Mouse (Mus musculus) heart, embryonic 12.5 days (tissue): Measurements from ENCODE around the gene Mtx2. TPM values are rescaled to one million over a fixed set of nuclear protein-coding genes. Genes with fewer than 3 reads are reported as not detected.

Experiments used
- ATAC-seq: fragments of 200-750 bp; cut with Nextera tagmentation; 2 replicates; pipeline ENCODE4 v1.8.0; 2017; ENCODE audit warnings: moderate TSS enrichment, moderate library complexity; ENCODE audit not compliant: insufficient number of reproducible peaks, low FRiP score
- H3K27ac ChIP-seq: fragments of 300-500 bp; sonication (generic); 2 replicates; pipeline ENCODE4 v1.5.1; 2016; ENCODE audit warnings: mild to moderate bottlenecking, moderate library complexity; ENCODE audit not compliant: poor library complexity, severe bottlenecking
- H3K27me3 ChIP-seq: fragments of 300-500 bp; sonication (generic); replicated peaks from 2 replicates; pipeline ENCODE4 v1.6.1; 2016; ENCODE audit warnings: mild to moderate bottlenecking, moderate library complexity
- H3K36me3 ChIP-seq: fragments of 300-500 bp; sonication (generic); 2 replicates; pipeline ENCODE4 v1.6.1; 2016; ENCODE audit warnings: mild to moderate bottlenecking, moderate library complexity
- H3K4me1 ChIP-seq: fragments of 300-500 bp; sonication (generic); replicated peaks from 2 replicates; pipeline ENCODE4 v1.6.1; 2016; ENCODE audit warnings: mild to moderate bottlenecking
- H3K4me2 ChIP-seq: fragments of 300-500 bp; sonication (generic); 2 replicates; pipeline ENCODE4 v1.6.1; 2016; ENCODE audit warnings: mild to moderate bottlenecking, moderate library complexity
- H3K4me3 ChIP-seq: fragments of 300-500 bp; sonication (generic); 2 replicates; pipeline ENCODE4 v1.5.1; 2016; ENCODE audit warnings: mild to moderate bottlenecking
- H3K9ac ChIP-seq: fragments of 300-500 bp; sonication (generic); 2 replicates; pipeline ENCODE4 v1.6.1; 2016; ENCODE audit warnings: mild to moderate bottlenecking, moderate library complexity
- H3K9me3 ChIP-seq: fragments of 300-500 bp; sonication (generic); replicated peaks from 2 replicates; pipeline ENCODE4 v1.6.1; 2016; ENCODE audit warnings: mild to moderate bottlenecking, moderate library complexity
- WGBS: fragments of 180-500 bp; shearing (Covaris S2); methylation state at CpG from one replicate; pipeline ENCODE4 v1.1.7; 2016; 5-methylcytosine and 5-hydroxymethylcytosine counted together
- polyA plus RNA-seq: library from polyadenylated mRNA; unstranded; fragments of >200 nt; fragmentation: Nextera tagmentation; extraction: Ambion mirVana; gene quantifications from 2 replicates; pipeline ENCODE4 v1.2.1, GENCODE M21; 2016

Mtx2 gene
- 154 and 168 TPM in 2 replicates for polyA plus RNA-seq

DNA sequence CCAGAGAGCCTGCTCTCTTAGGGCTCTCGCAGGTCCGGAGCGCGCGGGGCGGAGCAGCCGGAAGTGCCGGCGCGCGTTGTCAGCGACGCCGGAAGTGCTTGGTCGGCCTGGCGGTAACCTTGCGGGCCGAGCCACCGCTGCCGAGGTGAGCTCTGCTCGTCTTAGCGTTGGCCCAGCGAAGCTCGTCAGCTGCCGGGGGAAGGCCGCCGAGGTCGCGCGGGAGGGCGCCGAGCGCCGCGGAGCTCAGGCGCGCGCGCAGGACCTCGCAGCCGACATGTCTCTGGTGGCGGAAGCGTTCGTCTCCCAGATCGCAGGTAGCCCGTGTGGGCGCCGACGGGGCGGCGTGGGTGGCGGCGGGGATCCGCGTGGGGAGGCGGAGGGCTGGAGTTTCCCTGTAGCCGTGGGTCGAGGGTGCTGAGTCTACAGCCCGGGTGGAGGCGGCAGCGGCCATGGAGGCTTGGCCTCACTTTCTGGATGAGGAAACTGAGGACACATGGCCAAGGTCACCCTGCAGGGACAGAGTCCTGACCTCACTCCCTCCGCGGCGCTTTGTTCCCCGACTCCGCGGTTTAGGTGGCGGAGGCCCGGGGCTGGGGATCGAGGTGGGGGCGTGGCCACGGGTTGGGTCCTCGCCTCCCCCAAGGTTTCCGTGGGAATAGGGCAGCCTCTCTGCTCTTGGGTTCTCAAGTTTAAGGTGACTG is at the start of gene Mtx2:
Mtx2 (plus strand) TSS at position 74 of the 701 bp plus-strand sequence.
- peaks cover 9% of the 10 kb centered on the region for H3K27me3 ChIP-seq
- WGBS = under 1% methylated on average over 74 of the region's 74 CpGs
- H3K4me3 ChIP-seq = peak within 1 kb of the TSS; percentile 78
- H3K4me2 ChIP-seq = peak within 1 kb of the TSS; percentile 75
- H3K4me1 ChIP-seq = 0 out of 2 replicates have a peak, but pooled peaks cover 3% of the 10 kb centered on the region
- no peaks in the 10 kb centered on the region for H3K36me3 ChIP-seq
- peak within 1 kb of the TSS; percentile 95 for H3K27ac ChIP-seq
- ATAC-seq = peak; percentile 91
- peak within 1 kb of the TSS; percentile 94 for H3K9ac ChIP-seq
- no peaks in the 10 kb centered on the region for H3K9me3 ChIP-seq

DNA sequence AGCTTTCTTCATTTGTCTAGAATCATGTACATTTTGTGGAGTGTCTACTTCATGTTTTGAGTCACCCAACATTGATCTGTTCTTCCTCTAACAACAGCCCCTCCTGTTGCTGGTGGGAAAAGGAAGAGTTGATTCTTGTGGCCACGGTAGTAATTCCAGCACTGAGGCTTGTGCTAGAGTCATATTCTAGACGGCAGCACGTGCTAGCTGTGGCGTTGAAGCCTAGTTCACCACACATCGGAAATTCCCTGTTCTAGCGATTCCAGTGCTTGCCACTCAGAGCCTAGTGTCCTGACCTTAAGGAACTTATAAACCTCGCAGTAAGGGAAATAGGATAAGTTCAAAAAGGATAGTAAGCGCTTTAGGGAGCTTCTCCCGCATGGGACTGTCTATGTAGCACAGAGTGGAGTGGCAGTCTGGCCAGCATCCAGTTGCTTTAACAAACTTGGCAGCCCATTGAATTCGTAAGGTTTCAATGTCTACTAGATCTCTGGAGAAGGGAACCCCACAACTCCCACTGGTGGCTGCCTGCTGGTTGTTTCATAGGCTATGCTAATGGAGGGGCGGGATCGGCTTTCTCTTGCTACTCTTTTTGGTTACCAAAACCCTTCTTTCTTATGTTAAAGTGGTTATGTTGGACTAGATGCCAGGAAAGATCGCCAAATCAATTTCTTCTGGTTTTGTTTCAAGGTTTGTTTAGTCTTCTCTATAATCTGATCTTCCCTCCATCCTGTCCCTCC is 47.9 kb upstream of the Mtx2 start:
- no peak for ATAC-seq
- 69% methylated on average over 13 of the region's 13 CpGs for WGBS
- Histone ChIP-seq H3K4me2 (no peak overlapping the region), H3K9ac (no peak overlapping the region), H3K4me1 (no peaks in the 10 kb centered on the region), H3K27me3 (peaks cover 3% of the 10 kb centered on the region; the same call in 1 of the 2 replicates), H3K4me3 (no peak overlapping the region), H3K36me3 (no peaks in the 10 kb centered on the region), H3K9me3 (no peaks in the 10 kb centered on the region; the same call in 1 of the 2 replicates), H3K27ac (no peak overlapping the region)

DNA sequence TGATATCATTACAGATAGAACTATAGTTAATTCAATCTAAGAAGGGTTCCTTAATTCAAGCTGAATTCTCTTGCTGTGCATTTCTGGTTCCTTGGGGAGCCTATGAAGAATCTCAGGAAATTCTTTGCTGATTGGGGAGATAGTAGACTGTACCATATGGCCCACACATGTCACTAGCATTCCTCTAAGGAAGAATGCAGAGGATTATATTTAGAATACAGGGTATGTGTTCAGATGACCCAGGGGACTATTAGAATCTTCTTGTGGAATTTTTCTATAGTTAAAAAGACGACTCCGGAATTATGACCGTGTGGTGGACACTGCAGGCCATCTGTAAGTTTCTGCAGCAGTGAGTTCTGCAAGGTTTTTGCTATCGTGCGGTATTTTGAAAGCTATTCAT is 44.2 kb upstream of the Mtx2 start:
- H3K4me2 ChIP-seq = no peak overlapping the region
- WGBS = 71% methylated on average over 5 of the region's 5 CpGs
- no peaks in the 10 kb centered on the region for H3K9me3 ChIP-seq
- H3K9ac ChIP-seq = no peak overlapping the region
- no peak overlapping the region for H3K4me3 ChIP-seq
- peaks cover 3% of the 10 kb centered on the region; the same call in 1 of the 2 replicates for H3K27me3 ChIP-seq
- H3K27ac ChIP-seq = no peak overlapping the region
- no peak for ATAC-seq
- no peaks in the 10 kb centered on the region for H3K4me1 ChIP-seq
- no peaks in the 10 kb centered on the region for H3K36me3 ChIP-seq

DNA sequence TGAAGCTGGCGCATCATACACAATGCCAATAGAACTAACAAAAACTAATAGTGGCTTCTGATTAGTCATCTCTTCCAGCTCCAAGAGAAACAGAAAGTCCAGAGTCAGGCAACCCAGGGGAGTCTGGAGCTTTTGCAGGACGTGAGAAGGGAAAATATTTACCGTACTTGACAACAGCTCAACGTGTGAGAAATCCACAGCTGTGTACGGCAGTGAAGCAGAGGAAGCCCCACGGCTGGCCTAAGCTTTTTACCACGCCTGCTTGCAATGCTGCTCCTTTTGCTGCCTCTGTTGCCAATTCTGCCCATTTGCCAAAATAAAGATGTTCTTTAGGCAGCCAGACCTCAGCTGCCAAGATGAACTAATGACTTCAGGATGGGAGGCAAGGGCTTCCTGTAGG is 30.1 kb upstream of the Mtx2 start:
- Histone ChIP-seq H3K27me3 (no peaks in the 10 kb centered on the region; the same call in 1 of the 2 replicates), H3K36me3 (no peaks in the 10 kb centered on the region), H3K4me2 (no peak overlapping the region), H3K4me1 (0 out of 2 replicates have a peak, but pooled peaks cover 2% of the 10 kb centered on the region), H3K9ac (no peak overlapping the region), H3K4me3 (no peak overlapping the region), H3K27ac (no peak overlapping the region), H3K9me3 (no peaks in the 10 kb centered on the region)
- 46% methylated on average over 7 of the region's 7 CpGs for WGBS
- no peak for ATAC-seq

DNA sequence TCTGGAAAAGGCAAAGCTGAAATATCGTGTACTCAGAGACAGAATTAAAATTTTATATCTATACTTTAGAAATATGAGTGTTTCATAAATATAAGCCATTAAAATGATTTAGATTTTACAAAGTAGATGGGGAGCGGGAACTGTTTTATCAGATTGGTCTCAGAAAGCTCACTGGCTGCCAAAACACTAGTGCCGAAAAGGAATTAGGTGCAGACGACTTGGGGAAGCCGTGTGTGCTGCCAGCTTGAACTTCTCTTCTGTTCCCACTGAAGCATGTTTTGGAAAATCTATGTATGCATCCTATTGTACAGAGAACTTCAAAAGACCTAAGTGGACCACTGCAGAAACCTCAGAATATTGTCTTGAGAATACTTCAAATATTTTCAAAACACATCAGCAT is 17.2 kb upstream of the Mtx2 start:
- H3K4me3 ChIP-seq = no peak overlapping the region
- no peak overlapping the region for H3K4me2 ChIP-seq
- WGBS = 69% methylated on average over 5 of the region's 5 CpGs
- no peak overlapping the region for H3K27ac ChIP-seq
- H3K9ac ChIP-seq = no peak overlapping the region
- peaks cover 7% of the 10 kb centered on the region for H3K27me3 ChIP-seq
- no peaks in the 10 kb centered on the region for H3K36me3 ChIP-seq
- no peak for ATAC-seq
- H3K9me3 ChIP-seq = no peaks in the 10 kb centered on the region
- H3K4me1 ChIP-seq = no peaks in the 10 kb centered on the region

DNA sequence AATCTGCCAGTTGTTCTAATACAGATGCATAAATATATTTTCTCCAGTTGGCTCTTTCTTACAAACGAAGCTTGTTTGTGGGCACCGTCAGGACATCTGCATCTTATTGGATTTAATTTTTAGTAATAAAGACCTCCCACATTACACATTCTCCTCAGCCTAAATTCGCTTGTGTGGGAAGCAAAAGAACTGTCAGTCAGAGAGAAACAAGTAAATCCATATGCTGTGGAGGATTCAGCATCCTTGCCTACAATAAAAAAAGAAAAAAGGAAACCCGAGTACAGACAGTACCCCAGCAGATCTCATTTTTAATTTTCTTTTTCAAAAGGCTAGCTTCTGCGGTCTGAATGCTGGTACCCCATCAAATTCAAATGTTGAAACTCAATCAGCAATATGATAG is 2.9 kb upstream of the Mtx2 start:
- no peak for ATAC-seq
- no peaks in the 10 kb centered on the region for H3K36me3 ChIP-seq
- no peak overlapping the region for H3K4me2 ChIP-seq
- H3K27ac ChIP-seq = no peak overlapping the region
- WGBS = 70% methylated on average over 5 of the region's 5 CpGs
- H3K4me1 ChIP-seq = no peaks in the 10 kb centered on the region
- H3K27me3 ChIP-seq = peaks cover 9% of the 10 kb centered on the region
- no peak overlapping the region for H3K4me3 ChIP-seq
- no peak overlapping the region for H3K9ac ChIP-seq
- H3K9me3 ChIP-seq = no peaks in the 10 kb centered on the region

DNA sequence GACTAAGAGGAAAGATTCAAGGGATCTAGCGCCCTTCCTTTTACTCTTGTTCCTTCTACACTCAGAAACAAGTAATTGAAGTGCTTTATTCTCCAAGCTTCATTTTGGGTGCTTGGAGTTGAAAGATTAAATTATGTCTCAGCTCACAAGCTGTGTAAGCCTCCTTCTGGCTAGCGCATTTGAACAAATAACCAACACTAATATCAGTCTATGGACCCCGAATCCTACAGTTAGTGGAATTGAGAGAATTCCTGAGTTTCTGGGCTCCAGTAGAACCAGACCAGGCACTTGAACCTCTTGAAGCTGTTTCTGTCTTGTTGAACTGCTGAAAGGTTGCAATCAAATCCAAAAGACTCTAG is 253 bp upstream of the Mtx2 start:
- H3K4me1 ChIP-seq = no peaks in the 10 kb centered on the region
- 66% methylated on average over 3 of the region's 3 CpGs for WGBS
- H3K4me2 ChIP-seq = peak overlapping the region; percentile 75
- H3K27me3 ChIP-seq = peaks cover 9% of the 10 kb centered on the region
- H3K36me3 ChIP-seq = no peaks in the 10 kb centered on the region
- peak overlapping the region; percentile 95 for H3K27ac ChIP-seq
- ATAC-seq = no peak
- peak overlapping the region; percentile 78 for H3K4me3 ChIP-seq
- H3K9me3 ChIP-seq = no peaks in the 10 kb centered on the region
- peak overlapping the region; percentile 94 for H3K9ac ChIP-seq

DNA sequence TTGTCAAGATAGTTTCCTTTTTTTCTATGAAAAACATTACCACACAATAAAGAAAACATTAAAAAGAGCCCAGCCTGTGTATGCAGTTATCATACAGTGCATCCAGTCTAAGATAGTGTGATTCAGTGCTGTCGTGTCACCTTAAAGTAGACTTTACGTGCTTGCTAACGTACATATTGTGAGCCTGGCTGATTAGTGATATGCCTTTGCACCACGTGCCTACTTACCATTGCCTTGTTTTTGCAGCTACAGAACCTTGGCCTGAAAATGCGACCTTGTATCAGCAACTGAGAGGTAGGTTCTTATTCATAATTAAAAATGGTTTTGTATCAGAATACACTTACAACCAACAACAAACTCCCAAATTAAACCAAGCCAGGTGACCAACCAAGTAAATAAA is 21.4 kb downstream of the Mtx2 start:
- H3K9me3 ChIP-seq = no peaks in the 10 kb centered on the region
- ATAC-seq = no peak
- no peak overlapping the region for H3K4me3 ChIP-seq
- WGBS = 67% methylated on average over 5 of the region's 5 CpGs
- no peak overlapping the region for H3K9ac ChIP-seq
- H3K36me3 ChIP-seq = no peaks in the 10 kb centered on the region
- H3K4me2 ChIP-seq = no peak overlapping the region
- H3K4me1 ChIP-seq = no peaks in the 10 kb centered on the region
- no peak overlapping the region for H3K27ac ChIP-seq
- H3K27me3 ChIP-seq = no peaks in the 10 kb centered on the region

DNA sequence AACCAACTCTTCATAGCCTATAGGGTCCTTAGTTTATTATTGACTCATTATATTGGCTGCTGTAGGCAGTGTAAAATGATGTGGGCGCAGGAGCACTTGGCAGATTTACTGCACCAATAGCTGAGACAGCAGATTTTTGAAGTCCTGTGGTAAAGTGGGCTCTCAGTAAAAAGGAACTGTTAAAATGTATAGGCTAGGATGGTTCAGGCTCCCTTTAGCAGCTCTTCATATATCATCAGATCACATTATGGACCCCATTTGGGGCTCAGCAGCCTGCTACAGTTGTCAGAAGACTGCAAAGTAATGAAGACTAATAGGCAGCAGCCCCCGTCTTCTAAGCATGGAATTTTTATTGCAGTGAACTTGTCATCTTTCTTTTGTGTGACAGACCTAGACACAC is 21.9 kb downstream of the Mtx2 start:
- Histone ChIP-seq H3K9ac (no peak overlapping the region), H3K9me3 (no peaks in the 10 kb centered on the region), H3K4me3 (no peak overlapping the region), H3K4me1 (no peaks in the 10 kb centered on the region), H3K4me2 (no peak overlapping the region), H3K36me3 (no peaks in the 10 kb centered on the region), H3K27ac (no peak overlapping the region), H3K27me3 (no peaks in the 10 kb centered on the region)
- ATAC-seq = no peak
- 77% methylated on average over 2 of the region's 2 CpGs for WGBS

DNA sequence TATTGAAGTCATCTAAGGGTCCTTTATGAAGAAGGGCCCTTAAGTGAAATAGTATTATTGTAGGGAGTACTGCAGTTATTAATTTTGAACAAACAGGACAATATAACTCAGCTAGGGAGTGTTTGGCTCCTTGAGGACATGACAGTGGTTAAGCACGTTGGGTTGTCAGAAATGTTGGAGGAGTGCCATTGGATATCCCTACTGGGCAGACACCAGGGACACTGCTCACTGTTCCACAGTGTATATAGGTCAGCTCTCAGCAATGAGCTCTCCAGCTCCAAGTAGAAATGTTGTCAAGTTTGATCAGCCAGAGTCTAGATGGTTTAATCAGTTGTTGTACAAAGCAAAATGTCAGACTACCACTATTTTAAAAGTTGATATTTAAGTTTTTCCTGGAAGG is 24.4 kb downstream of the Mtx2 start:
- no peak for ATAC-seq

DNA sequence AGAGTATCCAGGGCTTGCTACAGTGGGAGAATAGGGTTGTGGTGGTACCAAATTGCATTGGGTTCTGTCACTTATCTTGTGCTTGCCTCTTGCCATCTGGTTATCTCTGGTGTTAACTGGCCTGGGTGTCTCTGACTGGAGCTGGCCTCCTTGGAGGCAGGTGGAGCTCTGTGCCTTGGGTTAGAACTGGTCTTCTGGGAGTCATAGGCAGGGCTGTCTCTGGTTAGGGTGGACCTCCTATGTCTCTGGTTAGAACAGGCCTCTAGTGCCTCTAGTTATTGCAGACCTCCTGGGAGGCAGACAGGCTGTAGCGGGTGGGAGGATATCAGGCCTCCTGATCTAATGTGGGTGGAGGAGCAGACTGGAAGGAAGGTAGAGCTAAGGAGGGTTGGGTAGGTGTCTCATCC is 36.5 kb downstream of the Mtx2 start:
- peaks cover 14% of the 10 kb centered on the region for H3K36me3 ChIP-seq
- no peak overlapping the region for H3K4me2 ChIP-seq
- H3K4me3 ChIP-seq = no peak overlapping the region
- H3K27me3 ChIP-seq = no peaks in the 10 kb centered on the region
- H3K27ac ChIP-seq = no peak overlapping the region
- H3K9me3 ChIP-seq = peaks cover 4% of the 10 kb centered on the region
- WGBS = 88% methylated on average over 1 of the region's 1 CpGs
- H3K9ac ChIP-seq = no peak overlapping the region
- H3K4me1 ChIP-seq = no peaks in the 10 kb centered on the region
- no peak for ATAC-seq

More for the DNA sequence above, 24.4 kb downstream of the Mtx2 start:
- Histone ChIP-seq H3K9ac (no peak overlapping the region), H3K4me3 (no peak overlapping the region), H3K27ac (no peak overlapping the region), H3K9me3 (no peaks in the 10 kb centered on the region), H3K4me1 (no peaks in the 10 kb centered on the region), H3K4me2 (no peak overlapping the region), H3K36me3 (no peaks in the 10 kb centered on the region), H3K27me3 (no peaks in the 10 kb centered on the region)
- WGBS = 48% methylated on average over 1 of the region's 1 CpGs
